Mouse (Mus musculus) activated CD4-positive, CD25-positive, alpha-beta regulatory T cell, adult 9 weeks (primary cell): ENCODE results near the gene Itpa. TPM values are rescaled to one million over a fixed set of nuclear protein-coding genes. Genes with fewer than 3 reads are reported as not detected.

Source experiments
- polyA plus RNA-seq: library from polyadenylated mRNA; unstranded; fragments of 100-300 nt; shearing (Covaris generic); gene quantifications from one replicate; pipeline ENCODE4 v1.2.1, GENCODE M21; 2017

Gene Itpa
- polyA plus RNA-seq: 55.3 TPM

DNA sequence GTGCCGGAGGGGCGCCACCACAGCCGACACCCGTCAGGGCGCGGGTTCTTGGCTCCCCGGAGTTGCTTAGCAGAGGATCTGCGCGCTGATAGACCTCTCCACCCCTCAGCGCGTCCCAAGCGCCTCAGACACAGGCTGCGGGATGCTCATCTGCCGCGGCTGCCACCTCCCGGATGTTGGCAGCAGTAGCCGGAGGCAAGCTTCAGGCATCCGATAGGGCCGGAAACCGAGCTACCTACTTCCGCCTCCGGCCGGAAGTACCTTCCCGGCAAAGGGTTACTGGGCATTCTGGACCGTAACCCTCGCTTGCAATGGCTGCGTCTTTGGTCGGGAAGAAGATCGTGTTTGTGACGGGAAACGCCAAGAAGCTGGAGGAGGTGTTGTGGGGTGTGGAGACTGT, at the start of gene Itpa:
Gene Itpa, plus strand, starts transcription at position 52 of the 400 bp plus-strand sequence.

DNA sequence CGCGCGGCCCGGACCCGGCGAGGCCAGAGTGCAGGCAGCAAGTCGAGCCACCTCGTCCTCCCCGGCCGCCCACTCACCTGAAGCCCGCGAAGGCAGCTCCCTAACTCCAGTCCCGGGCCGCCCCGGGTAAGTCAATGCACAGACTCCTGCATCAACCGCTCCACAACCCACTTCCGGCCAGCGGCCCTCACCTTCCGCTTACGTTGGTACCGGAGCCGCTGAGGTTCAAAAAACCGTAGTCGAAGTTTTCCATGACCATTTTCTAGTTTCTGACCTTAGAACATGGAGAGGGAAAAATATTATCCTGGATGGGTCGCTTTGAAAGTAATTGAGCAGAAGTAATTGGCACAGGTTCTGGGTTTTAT, 37.6 kb upstream of the Itpa start, which contains the start of the genes Fastkd5 and Ubox5:
Gene Fastkd5, minus strand, starts transcription at position 189 of the 365 bp plus-strand sequence.
Gene Ubox5, minus strand, starts transcription at position 200 of the 365 bp plus-strand sequence.

DNA sequence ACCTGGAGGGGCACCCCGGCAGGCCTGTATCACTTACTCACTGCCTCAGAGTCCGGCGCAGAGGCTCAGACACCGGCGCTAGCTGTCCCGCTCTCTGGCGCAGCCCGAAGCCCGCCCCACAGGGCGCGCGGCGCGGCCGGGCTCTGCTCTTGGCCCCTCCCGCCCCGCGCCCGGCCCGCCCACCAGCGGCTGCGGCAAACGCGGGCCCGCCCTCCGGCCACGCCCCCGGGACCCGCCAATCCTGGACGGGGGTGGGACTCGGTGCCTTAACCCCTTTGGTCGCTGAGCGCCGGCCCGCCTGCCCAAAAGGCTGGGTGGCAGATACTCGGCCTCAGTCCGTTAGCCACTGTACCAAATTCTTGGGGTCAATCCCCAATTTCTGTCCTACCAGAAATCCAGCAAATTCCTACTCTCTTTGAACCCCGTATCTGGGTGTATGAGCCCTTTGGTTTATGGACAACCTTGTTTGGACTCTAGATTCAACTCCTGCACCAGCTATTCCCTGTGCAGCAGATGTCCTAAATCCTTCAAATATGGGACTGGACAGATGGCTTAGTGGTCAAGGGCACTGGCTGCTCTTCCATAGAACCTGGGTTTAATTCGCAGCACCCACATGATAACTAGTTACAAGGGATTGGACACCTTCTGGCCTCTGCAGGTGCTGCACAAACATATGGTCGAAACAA, 24.6 kb upstream of the Itpa start, which contains the start of gene Lzts3:
Gene Lzts3, minus strand, starts transcription at position 120 of the 686 bp plus-strand sequence.

DNA sequence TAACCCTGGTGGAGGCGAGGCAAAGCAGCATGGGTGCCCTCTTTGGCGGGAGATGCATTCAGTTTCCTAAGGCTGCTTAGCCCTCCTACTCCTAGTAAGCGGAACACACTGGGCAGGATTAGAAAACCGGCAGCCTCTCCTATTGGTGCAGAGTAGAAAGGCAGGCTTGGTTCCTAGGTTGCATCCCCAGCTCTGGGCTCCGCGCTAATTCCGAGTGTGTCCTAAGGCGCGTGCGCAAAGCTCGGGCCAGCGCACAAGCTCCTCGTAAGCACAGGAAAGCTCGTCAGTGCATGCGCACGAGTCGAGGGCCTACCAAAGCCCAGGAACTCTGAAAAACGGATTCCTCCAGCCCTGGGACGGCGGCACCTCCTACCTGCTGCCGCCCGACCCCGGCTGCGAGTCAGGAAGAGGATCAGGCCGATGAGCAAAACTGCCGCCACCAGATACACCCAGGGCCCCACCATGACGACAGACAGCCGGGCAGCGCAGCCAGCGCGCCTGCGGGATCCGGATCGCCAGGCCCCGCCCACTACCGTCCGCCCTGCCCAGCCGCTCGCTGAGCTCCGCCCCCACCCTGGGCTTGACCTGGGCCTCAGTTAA, 3.2 kb upstream of the Itpa start, which contains the start of gene Ddrgk1:
Gene Ddrgk1, minus strand, starts transcription at position 558 of the 600 bp plus-strand sequence.

DNA sequence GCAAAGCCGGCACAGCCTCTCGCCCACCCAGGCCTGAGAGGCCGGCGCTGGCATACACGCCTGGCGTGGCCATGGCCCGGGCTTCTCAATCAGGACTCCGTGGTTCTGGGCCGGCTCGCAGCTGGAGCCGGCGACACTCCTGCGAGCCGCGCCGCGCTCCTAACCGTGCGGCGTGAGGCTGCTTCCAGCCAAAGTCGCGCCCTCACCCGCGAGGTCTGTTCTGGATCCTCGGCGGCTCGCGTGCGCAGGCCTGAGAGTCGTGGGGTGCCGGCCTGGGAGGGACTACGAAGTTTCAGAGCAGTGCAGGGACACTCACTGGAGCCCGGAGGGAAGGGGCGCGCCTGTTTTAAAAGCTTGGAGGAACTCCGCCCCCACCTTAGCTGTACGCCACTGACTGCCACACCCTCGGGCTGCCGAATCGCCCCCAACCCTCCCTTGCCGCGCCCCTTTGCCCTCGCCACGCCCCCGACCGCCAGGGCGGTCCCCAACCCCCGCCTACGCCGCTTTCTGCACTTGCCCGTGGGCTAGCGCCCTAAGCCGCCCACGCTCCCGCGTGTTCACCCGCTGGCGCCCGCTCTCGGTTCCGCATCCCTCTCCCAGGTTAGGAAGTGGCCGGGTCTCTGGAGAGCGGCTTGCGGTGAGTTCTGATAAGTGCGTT, 29.9 kb downstream of the Itpa start, which contains the start of gene Slc4a11:
Gene Slc4a11, minus strand, starts transcription at position 367 of the 658 bp plus-strand sequence.

Other genes starting within 250 kb of the Itpa start
- gene Vps16, start 243.3 kb upstream of the Itpa start, polyA plus RNA-seq: 253 TPM
- gene Pced1a, start 242.9 kb upstream of the Itpa start, polyA plus RNA-seq: 23.2 TPM
- 29.8 TPM for gene Ptpra, start 217.3 kb upstream of the Itpa start, polyA plus RNA-seq
- gene Mrps26, start 103.9 kb upstream of the Itpa start, polyA plus RNA-seq: 41.3 TPM
- not detected for gene Oxt, start 91.4 kb upstream of the Itpa start, polyA plus RNA-seq
- gene Avp, start 85.1 kb upstream of the Itpa start, polyA plus RNA-seq: not detected
- gene Fastkd5, start 37.6 kb upstream of the Itpa start, polyA plus RNA-seq: 19.3 TPM
- gene Ubox5, start 37.6 kb upstream of the Itpa start, polyA plus RNA-seq: 14.1 TPM
- gene Lzts3, start 24.8 kb upstream of the Itpa start, polyA plus RNA-seq: 0.39 TPM
- 146 TPM for gene Ddrgk1, start 3.0 kb upstream of the Itpa start, polyA plus RNA-seq
- gene Slc4a11, start 29.9 kb downstream of the Itpa start, polyA plus RNA-seq: 0.24 TPM
- gene 4930402H24Rik, start 238.8 kb downstream of the Itpa start, polyA plus RNA-seq: 11.6 TPM
- gene Atrn, start 238.9 kb downstream of the Itpa start, polyA plus RNA-seq: 3.1 TPM